Mouse (Mus musculus) C2C12 (cell line): ENCODE results near the gene Tssk1. TPM values are rescaled to one million over a fixed set of nuclear protein-coding genes. Genes with fewer than 3 reads are reported as not detected.

Experiments
- H3K27me3 ChIP-seq: one replicate; pipeline ENCODE4 v1.6.1; 2011; ENCODE audit not compliant: control insufficient read depth, insufficient read depth, insufficient read length
- H3K36me3 ChIP-seq: one replicate; pipeline ENCODE4 v1.6.1; 2011; ENCODE audit not compliant: control insufficient read depth, insufficient read depth
- H3K4me3 ChIP-seq: one replicate; pipeline ENCODE4 v1.5.1; 2011; ENCODE audit warnings: mild to moderate bottlenecking, control low read depth; ENCODE audit not compliant: poor library complexity, insufficient read depth, severe bottlenecking
- H3K79me2 ChIP-seq: one replicate; pipeline ENCODE4 v1.6.1; 2011; ENCODE audit not compliant: control insufficient read depth, insufficient read depth
- H3K79me3 ChIP-seq: one replicate; pipeline ENCODE4 v1.6.1; 2011; ENCODE audit warnings: low read depth, control low read depth
- H3ac ChIP-seq: one replicate; pipeline ENCODE3; 2011; ENCODE audit warnings: low read depth; ENCODE audit not compliant: control insufficient read depth, insufficient read length
- CEBPB ChIP-seq: IDR thresholded peaks from one replicate; pipeline ENCODE4 v1.6.1; 2011; ENCODE audit warnings: low read depth, mild to moderate bottlenecking, control low read depth, moderate library complexity
- CTCF ChIP-seq: IDR thresholded peaks from one replicate; pipeline ENCODE4 v1.5.1; 2011; ENCODE audit not compliant: control insufficient read depth, insufficient read depth, insufficient read length
- FOSL1 ChIP-seq: IDR thresholded peaks from one replicate; pipeline ENCODE4 v1.8.0; 2011; ENCODE audit warnings: mild to moderate bottlenecking, low read length; ENCODE audit not compliant: poor library complexity, insufficient read depth, severe bottlenecking
- MAX ChIP-seq: IDR thresholded peaks from one replicate; pipeline ENCODE4 v1.6.1; 2011; ENCODE audit warnings: mild to moderate bottlenecking, control low read depth
- MYOD1 ChIP-seq: IDR thresholded peaks from one replicate; pipeline ENCODE4 v1.6.1; 2011; ENCODE audit warnings: low read depth; ENCODE audit not compliant: control insufficient read depth, insufficient read length
- MYOG ChIP-seq: IDR thresholded peaks from one replicate; pipeline ENCODE4 v1.6.1; 2011; ENCODE audit not compliant: control insufficient read depth, insufficient read length; ENCODE audit errors: extremely low read depth
- USF1 ChIP-seq: IDR thresholded peaks from one replicate; pipeline ENCODE4 v1.6.1; 2011; ENCODE audit warnings: low read depth, mild to moderate bottlenecking, control low read depth, moderate library complexity
- polyA plus RNA-seq: library from polyadenylated mRNA; unstranded; fragments of >200 nt; fragmentation: generic; extraction: Trizol; gene quantifications from one replicate; pipeline ENCODE4 v1.2.1, GENCODE M21; 2012; ENCODE audit warnings: missing spikeins

Tssk1 gene
- polyA plus RNA-seq, 1 experiment = 0.05 TPM

GRCm38 (mm10) chr16:17931906-17932460 is 38.0 kb downstream of the Tssk1 start:
- Histone ChIP-seq H3K36me3 (no peaks in the 10 kb centered on the region), H3ac (no peak overlapping the region), H3K79me2 (no peaks in the 10 kb centered on the region), H3K4me3 (no peak overlapping the region), H3K79me3 (no peaks in the 10 kb centered on the region), H3K27me3 (peaks cover 50% of the 10 kb centered on the region)
- TF ChIP-seq CEBPB = no peak

GRCm38 (mm10) chr16:17933594-17934444 is 39.8 kb downstream of the Tssk1 start:
- TF ChIP-seq CTCF = no peak
- no peak for TF ChIP-seq MAX
- TF ChIP-seq MYOD1 = no peak
- TF ChIP-seq USF1 = no peak
- TF ChIP-seq MYOG = no peak
- TF ChIP-seq CEBPB = no peak
- no peak for TF ChIP-seq FOSL1
- H3K79me2 ChIP-seq = no peaks in the 10 kb centered on the region
- peaks cover 60% of the 10 kb centered on the region for H3K27me3 ChIP-seq
- no peak overlapping the region for H3ac ChIP-seq
- no peaks in the 10 kb centered on the region for H3K79me3 ChIP-seq
- H3K4me3 ChIP-seq = no peak overlapping the region
- no peaks in the 10 kb centered on the region for H3K36me3 ChIP-seq

GRCm38 (mm10) chr16:17934445-17934910 is 40.5 kb downstream of the Tssk1 start:
- Histone ChIP-seq H3K36me3 (no peaks in the 10 kb centered on the region), H3K27me3 (peaks cover 60% of the 10 kb centered on the region), H3K4me3 (no peak overlapping the region), H3ac (no peak overlapping the region), H3K79me3 (no peaks in the 10 kb centered on the region), H3K79me2 (no peaks in the 10 kb centered on the region)
- no peak for TF ChIP-seq MYOG
- TF ChIP-seq USF1 = no peak
- no peak for TF ChIP-seq MYOD1
- TF ChIP-seq CTCF = no peak
- no peak for TF ChIP-seq CEBPB
- no peak for TF ChIP-seq FOSL1
- no peak for TF ChIP-seq MAX

GRCm38 (mm10) chr16:17936776-17937175 is 42.8 kb downstream of the Tssk1 start:
- Histone ChIP-seq H3ac (no peak overlapping the region), H3K4me3 (no peak overlapping the region), H3K79me2 (no peaks in the 10 kb centered on the region), H3K27me3 (peaks cover 51% of the 10 kb centered on the region), H3K79me3 (no peaks in the 10 kb centered on the region), H3K36me3 (no peaks in the 10 kb centered on the region)
- TF ChIP-seq CTCF (no peak), USF1 (no peak), MYOD1 (no peak), FOSL1 (no peak), MYOG (no peak), MAX (no peak), CEBPB (no peak)

GRCm38 (mm10) chr16:17938187-17938586 is 44.2 kb downstream of the Tssk1 start:
- no peak overlapping the region for H3ac ChIP-seq
- H3K79me3 ChIP-seq = no peaks in the 10 kb centered on the region
- TF ChIP-seq CEBPB (no peak), CTCF (no peak), MYOD1 (no peak), FOSL1 (no peak), USF1 (no peak), MYOG (no peak), MAX (no peak)
- no peak overlapping the region for H3K4me3 ChIP-seq
- H3K79me2 ChIP-seq = no peaks in the 10 kb centered on the region
- H3K27me3 ChIP-seq = peaks cover 45% of the 10 kb centered on the region
- no peaks in the 10 kb centered on the region for H3K36me3 ChIP-seq
